Mouse (Mus musculus) ES-Bruce4 (cell line): ENCODE data around the gene Bicral. TPM values are rescaled to one million over a fixed set of nuclear protein-coding genes. Genes with fewer than 3 reads are reported as not detected.

Experiments
- H3K27ac ChIP-seq: 2 replicates; pipeline ENCODE4 v1.5.1; 2012; ENCODE audit warnings: low read length, inconsistent platforms; ENCODE audit not compliant: insufficient read depth
- H3K27me3 ChIP-seq: 2 replicates; pipeline ENCODE4 v1.6.1; 2012; ENCODE audit warnings: mild to moderate bottlenecking, low read length, inconsistent platforms; ENCODE audit not compliant: control insufficient read depth, poor library complexity, insufficient read depth, severe bottlenecking
- H3K36me3 ChIP-seq: 2 replicates; pipeline ENCODE4 v1.6.1; 2012; ENCODE audit warnings: inconsistent platforms, mild to moderate bottlenecking, low read length, moderate library complexity; ENCODE audit not compliant: control insufficient read depth, poor library complexity, insufficient read depth, severe bottlenecking
- H3K4me1 ChIP-seq: one replicate; pipeline ENCODE4 v1.8.1; 2011; ENCODE audit warnings: low read length; ENCODE audit not compliant: control insufficient read depth, insufficient read depth
- H3K4me3 ChIP-seq: 2 replicates; pipeline ENCODE4 v1.5.1; 2011; ENCODE audit warnings: low read depth, mild to moderate bottlenecking, low read length
- H3K9ac ChIP-seq: 2 replicates; pipeline ENCODE4 v1.6.1; 2012; ENCODE audit warnings: low read depth, mild to moderate bottlenecking, inconsistent platforms; ENCODE audit not compliant: poor library complexity, severe bottlenecking
- H3K9me3 ChIP-seq: replicated peaks from 2 replicates; pipeline ENCODE4 v1.6.1; 2012; ENCODE audit warnings: mild to moderate bottlenecking, low read length, inconsistent platforms; ENCODE audit not compliant: control insufficient read depth, poor library complexity, insufficient read depth, severe bottlenecking
- CTCF ChIP-seq: IDR thresholded peaks from one replicate; pipeline ENCODE4 v1.8.1; 2011; ENCODE audit warnings: low read depth, low read length
- EP300 ChIP-seq: IDR thresholded peaks from 2 replicates; pipeline ENCODE4 v1.6.1; 2011; ENCODE audit warnings: low read depth, low read length; ENCODE audit not compliant: insufficient read depth
- POLR2A ChIP-seq: IDR thresholded peaks from one replicate; pipeline ENCODE4 v1.8.1; 2011; ENCODE audit warnings: low read length; ENCODE audit not compliant: insufficient read depth
- polyA plus RNA-seq: library from polyadenylated mRNA; stranded (reverse); fragments of >200 nt; gene quantifications from 2 replicates; pipeline ENCODE4 v1.2.4, GENCODE M21; 2011; ENCODE audit warnings: low read depth; ENCODE audit not compliant: missing spikeins, insufficient read depth, insufficient read length

Gene Bicral
- polyA plus RNA-seq, 1 experiment, result 24.2 TPM

- Histone ChIP-seq H3K4me1 (peaks cover 2% of the 10 kb centered on the region), H3K9ac (peak overlapping the region; percentile 76), H3K27ac (no peak overlapping the region), H3K4me3 (peak overlapping the region; percentile 92), H3K9me3 (no peaks in the 10 kb centered on the region), H3K36me3 (no peaks in the 10 kb centered on the region), H3K27me3 (no peaks in the 10 kb centered on the region)
- TF ChIP-seq POLR2A, result no peak
- TF ChIP-seq EP300, result no peak
- no peak for TF ChIP-seq CTCF
These were observed 32.7 kb upstream of the Bicral start for GRCm38 (mm10) chr17:46890843-46891594.

DNA sequence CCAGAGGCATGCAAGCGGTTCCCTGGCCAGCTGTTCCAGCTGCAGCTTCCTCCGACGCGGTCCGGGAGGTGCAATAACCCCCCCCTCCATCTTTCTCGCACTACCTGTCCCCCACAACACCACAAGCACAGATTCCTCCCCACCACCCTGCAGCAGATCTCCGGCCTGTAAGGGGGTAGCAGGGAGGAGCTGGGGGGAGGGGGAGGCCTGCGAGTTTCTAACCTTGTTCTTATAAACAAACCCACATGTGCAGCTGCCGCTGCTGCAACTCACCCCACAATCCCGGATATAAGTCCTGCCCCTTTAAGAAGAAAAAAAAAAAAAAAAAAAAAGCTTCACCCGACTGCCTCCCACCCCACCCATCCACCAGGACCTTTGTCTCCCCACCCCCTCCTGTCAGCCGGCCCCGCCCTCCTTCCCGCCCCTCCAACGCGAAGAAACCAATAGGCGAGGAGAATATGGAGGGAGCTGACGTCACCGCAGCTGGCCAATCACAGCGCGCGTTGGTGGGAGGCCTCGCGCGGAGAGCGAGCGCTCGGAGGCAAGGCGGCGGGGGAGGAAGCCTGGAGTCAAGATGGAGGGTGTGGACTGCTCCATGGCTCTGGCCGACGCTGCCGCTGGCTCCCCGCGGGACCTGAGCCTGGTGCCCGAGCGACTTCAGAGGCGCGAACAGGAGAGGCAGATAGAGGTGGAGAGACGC is 32.0 kb upstream of the Bicral start, which contains the start of gene Tbcc:
Gene Tbcc (plus strand): TSS at position 569 of the 700 bp plus-strand sequence.
- H3K4me3 ChIP-seq, result peak within 1 kb of the TSS; percentile 95
- no peaks in the 10 kb centered on the region for H3K27me3 ChIP-seq
- peak within 1 kb of the TSS; percentile 84 for H3K9ac ChIP-seq
- peaks cover 4% of the 10 kb centered on the region for H3K4me1 ChIP-seq
- no peaks in the 10 kb centered on the region for H3K36me3 ChIP-seq
- no peak for TF ChIP-seq CTCF
- 0 out of 2 replicates have a peak, but pooled peaks have one; percentile 11 for TF ChIP-seq EP300
- peak; percentile 89 for TF ChIP-seq POLR2A
- H3K9me3 ChIP-seq, result no peaks in the 10 kb centered on the region
- H3K27ac ChIP-seq, result peak within 1 kb of the TSS; percentile 78

DNA sequence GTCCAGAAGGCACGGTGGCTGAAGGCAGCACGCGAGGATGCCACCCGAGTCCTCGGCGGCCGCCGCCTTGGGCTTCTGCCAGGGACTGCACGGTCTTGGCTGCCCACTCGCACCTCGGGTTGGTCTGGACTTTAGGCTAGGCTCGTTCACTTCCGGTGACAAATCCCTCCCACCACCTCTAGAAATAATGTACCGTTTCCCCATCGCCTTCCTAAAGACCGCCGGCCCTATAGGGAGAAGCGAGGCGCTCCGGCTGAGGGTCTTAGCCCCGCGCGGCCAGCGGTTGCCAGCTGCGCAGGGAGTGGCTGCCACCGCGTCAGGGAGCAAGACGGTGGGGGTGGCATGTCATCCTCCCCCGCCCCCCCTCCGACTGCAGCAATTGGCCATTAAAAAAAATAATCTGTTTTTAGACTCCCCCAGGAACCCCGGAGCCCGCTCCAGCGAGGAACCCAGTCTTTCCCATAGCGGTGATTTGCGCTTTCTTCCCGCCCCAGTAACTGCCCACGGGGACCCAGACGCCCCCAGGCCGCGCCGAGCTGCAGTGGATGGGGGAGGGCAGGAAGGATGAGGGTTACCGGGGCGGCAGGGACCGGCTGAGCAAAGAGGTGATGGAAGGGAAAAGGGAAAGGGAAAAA is 31.3 kb upstream of the Bicral start:
- no peaks in the 10 kb centered on the region for H3K27me3 ChIP-seq
- TF ChIP-seq POLR2A (no peak), CTCF (no peak), EP300 (no peak)
- no peaks in the 10 kb centered on the region for H3K9me3 ChIP-seq
- H3K27ac ChIP-seq, result peak overlapping the region; percentile 78
- no peaks in the 10 kb centered on the region for H3K36me3 ChIP-seq
- H3K9ac ChIP-seq, result peak overlapping the region; percentile 84
- peaks cover 4% of the 10 kb centered on the region for H3K4me1 ChIP-seq
- peak overlapping the region; percentile 95 for H3K4me3 ChIP-seq

DNA sequence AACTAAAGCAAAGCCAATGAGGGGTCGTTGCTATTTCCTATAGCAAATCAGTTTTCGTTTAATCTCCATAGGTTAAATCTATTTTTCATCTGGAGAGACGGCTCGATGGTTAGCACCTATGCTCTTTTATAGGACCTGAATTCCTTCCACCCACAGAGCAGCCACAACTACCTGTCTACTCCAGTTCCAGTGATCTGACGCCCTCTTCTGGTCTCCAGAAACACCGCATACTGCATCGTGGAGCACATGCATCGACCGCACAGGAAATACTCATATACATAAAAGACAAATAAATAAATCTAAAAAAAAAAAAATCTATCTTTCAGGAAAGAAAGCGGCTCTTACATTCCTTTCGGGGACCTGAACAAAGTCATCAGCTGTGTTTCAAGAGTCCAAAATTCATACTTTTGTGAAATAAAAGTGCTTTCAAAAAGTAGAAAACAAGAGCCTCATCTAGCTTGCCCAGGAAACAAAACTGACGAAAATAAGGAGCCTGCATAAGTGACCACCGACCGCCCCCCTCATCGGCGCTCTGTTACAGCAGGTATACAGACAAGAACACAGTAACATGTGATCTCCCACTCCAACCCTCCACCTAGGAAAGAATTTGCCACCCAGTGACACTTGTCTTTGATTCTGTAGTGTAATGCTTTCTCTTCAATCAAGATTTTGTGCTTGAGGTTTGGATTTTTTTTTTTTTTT is 30.4 kb upstream of the Bicral start:
- Histone ChIP-seq H3K9me3 (no peaks in the 10 kb centered on the region), H3K4me3 (peak overlapping the region; percentile 18; the same call in 1 of the 2 replicates), H3K4me1 (peaks cover 2% of the 10 kb centered on the region), H3K27ac (peak overlapping the region; percentile 78; the same call in 1 of the 2 replicates), H3K9ac (peak overlapping the region; percentile 84), H3K36me3 (no peaks in the 10 kb centered on the region), H3K27me3 (no peaks in the 10 kb centered on the region)
- no peak for TF ChIP-seq EP300
- no peak for TF ChIP-seq POLR2A
- peak; percentile 78 for TF ChIP-seq CTCF

GRCm38 (mm10) chr17:46885910-46886643 is 27.8 kb upstream of the Bicral start:
- Histone ChIP-seq H3K4me3 (no peak overlapping the region), H3K9ac (no peak overlapping the region), H3K27ac (peak overlapping the region; percentile 76), H3K36me3 (no peaks in the 10 kb centered on the region), H3K27me3 (no peaks in the 10 kb centered on the region), H3K9me3 (no peaks in the 10 kb centered on the region), H3K4me1 (peaks cover 6% of the 10 kb centered on the region)
- TF ChIP-seq POLR2A (no peak), CTCF (no peak), EP300 (no peak)
